9 mouse cellular contexts compared by ENCODE assay signal in the genomic region with DNA sequence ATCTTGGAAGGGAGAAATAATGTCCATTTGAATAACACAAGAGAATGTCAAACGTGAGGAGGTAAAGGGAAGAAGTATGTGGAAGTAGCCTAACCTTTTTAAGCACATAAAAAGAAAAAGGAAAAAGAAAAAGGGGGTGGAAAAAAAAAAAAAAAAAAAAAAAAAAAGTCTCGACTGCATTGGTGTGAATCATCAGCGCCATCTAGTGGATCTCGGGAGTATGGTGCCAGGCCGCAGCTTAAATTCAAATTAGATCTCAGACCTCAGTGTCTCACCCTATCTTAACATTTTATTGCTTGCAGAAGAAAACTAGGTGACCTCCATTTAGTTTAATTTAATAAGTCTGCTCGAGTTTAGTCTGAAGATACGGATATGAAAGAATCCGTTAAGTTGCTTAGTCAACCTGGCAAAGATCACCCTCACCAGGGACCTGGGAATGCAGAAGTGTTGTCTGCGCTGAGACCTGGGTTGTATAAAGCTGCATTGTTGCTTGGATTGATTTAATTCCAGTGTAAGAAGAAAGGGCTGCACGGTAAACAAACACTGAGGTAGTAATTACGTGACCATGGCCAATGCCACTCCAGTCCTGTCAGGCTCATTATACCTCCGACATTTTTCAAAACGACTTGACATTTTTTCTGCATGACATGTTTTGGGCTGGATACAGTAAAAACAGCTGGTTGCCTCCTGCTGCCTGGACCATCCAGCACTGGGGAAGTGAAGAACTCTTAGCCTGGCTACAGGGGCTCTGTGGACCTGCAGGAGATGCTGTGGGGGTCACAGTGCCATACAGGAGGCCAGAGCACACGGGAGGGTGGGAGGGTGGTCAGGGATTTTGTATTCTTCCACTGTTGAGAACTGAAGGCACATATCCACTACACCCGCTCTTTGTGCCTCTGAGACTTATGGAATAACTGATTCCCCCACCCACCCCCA.
A peak's percentile ranks its signal among the peaks of the same experiment; 100 is the strongest.
DNase-seq lines count a peak whose midpoint lies in the region; ATAC-seq and TF ChIP-seq lines count a peak whose summit lies in the region.
"Had no signal": no experiment of that assay in that cellular context is flagged by ENCODE, and none has a peak within 500 bp of the region (broad histone marks: within the 10 kb centered on the region; RNA-seq: fewer than 3 reads in every experiment).

No protein-coding gene starts in this region.

- peak; percentile 61 for DNase-seq in 3T3-L1 (ENCODE audit: low read depth, low spot score)
- peak; percentile 29 for DNase-seq in ES-E14 (ENCODE audit: low read depth, low spot score)
- DNase-seq in cerebellum, adult 9-10 months: peak; percentile 74
- DNase-seq in forebrain, postnatal 0 days: peak; percentile 86
- peak; percentile 43 for DNase-seq in liver, postnatal 0 days
- peak; percentile 86 for DNase-seq in retina, embryonic 14.5 days (ENCODE audit: low spot score)
- DNase-seq in yolk sac, embryonic 10.5 days (ENCODE audit: low spot score): no peak

- H3K9me3 ChIP-seq in ES-E14 (ENCODE audit: control insufficient read depth, insufficient read depth, low read depth, low read length): no peaks in the 10 kb centered on the region
- no peaks in the 10 kb centered on the region for H3K9me3 ChIP-seq in forebrain, postnatal 0 days (ENCODE audit: low read length)
- no peaks in the 10 kb centered on the region for H3K9me3 ChIP-seq in kidney, embryonic 15.5 days (replicated peaks)
- H3K9me3 ChIP-seq in liver, postnatal 0 days (ENCODE audit: low read length): no peaks in the 10 kb centered on the region
- H3K9me3 ChIP-seq: heart, embryonic 15.5 days had no signal

- H3K27ac ChIP-seq in ES-E14 (ENCODE audit: insufficient read depth, low read depth, low read length, poor library complexity, severe bottlenecking): no peak overlapping the region
- no peak overlapping the region for H3K27ac ChIP-seq in forebrain, postnatal 0 days (ENCODE audit: low read depth, low read length)
- no peak overlapping the region for H3K27ac ChIP-seq in kidney, embryonic 15.5 days
- H3K27ac ChIP-seq in liver, postnatal 0 days (ENCODE audit: low read depth): no peak overlapping the region
- H3K27ac ChIP-seq: heart, embryonic 15.5 days had no signal

- no peak overlapping the region for H3K9ac ChIP-seq in ES-E14 (ENCODE audit: insufficient read depth, low read depth, low read length, poor library complexity, severe bottlenecking)
- H3K9ac ChIP-seq in forebrain, postnatal 0 days: no peak overlapping the region
- H3K9ac ChIP-seq in kidney, embryonic 15.5 days: no peak overlapping the region
- H3K9ac ChIP-seq in liver, postnatal 0 days (replicated peaks): no peak overlapping the region
- H3K9ac ChIP-seq: heart, embryonic 15.5 days had no signal

- 12% methylated on average over 15 of the region's 15 CpGs for WGBS in forebrain, postnatal 0 days
- 27% methylated on average over 15 of the region's 15 CpGs for WGBS in kidney, embryonic 15.5 days
- 31% methylated on average over 15 of the region's 15 CpGs for whole genome bisulfite sequencing in liver, postnatal 0 days (ENCODE audit: insufficient replicate concordance)

- no peak for TF ChIP-seq EP300 in liver, postnatal 0 days (IDR thresholded peaks at IDR 0.05; ENCODE audit: low read depth)

- in situ Hi-C loops in ES-E14 (cut with MboI; ENCODE audit: low sequenced_read_pairs in 2 of 2, unreplicated experiment in 2 of 2): loop anchor here in 1 of 2 experiments (25.0 kb wide), 1 partner anchor 306 kb away; no protein-coding TSS in a partner anchor

- H3K27me3 ChIP-seq in forebrain, postnatal 0 days (ENCODE audit: insufficient read depth, low read length): no peaks in the 10 kb centered on the region
- 0 out of 2 replicates have a peak, but pooled peaks cover 3% of the 10 kb centered on the region for H3K27me3 ChIP-seq in kidney, embryonic 15.5 days
- H3K27me3 ChIP-seq in liver, postnatal 0 days (ENCODE audit: insufficient read depth, low read length): no peaks in the 10 kb centered on the region
- H3K27me3 ChIP-seq: heart, embryonic 15.5 days had no signal

- H3K4me2 ChIP-seq in forebrain, postnatal 0 days (ENCODE audit: low read depth): peak overlapping the region; percentile 27; the same call in 1 of the 2 replicates
- 0 out of 2 replicates have a peak overlapping the region, but pooled peaks have one; percentile 5 for H3K4me2 ChIP-seq in kidney, embryonic 15.5 days
- no peak overlapping the region for H3K4me2 ChIP-seq in liver, postnatal 0 days (ENCODE audit: low read depth, low read length)
- H3K4me2 ChIP-seq: heart, embryonic 15.5 days had no signal

- no peaks in the 10 kb centered on the region for H3K36me3 ChIP-seq in ES-E14 (ENCODE audit: control insufficient read depth, insufficient read depth, low read length, poor library complexity, severe bottlenecking)
- H3K36me3 ChIP-seq in forebrain, postnatal 0 days (ENCODE audit: insufficient read depth): no peaks in the 10 kb centered on the region
- no peaks in the 10 kb centered on the region for H3K36me3 ChIP-seq in kidney, embryonic 15.5 days
- H3K36me3 ChIP-seq in liver, postnatal 0 days (replicated peaks; ENCODE audit: insufficient read depth, low read length): no peaks in the 10 kb centered on the region
- H3K36me3 ChIP-seq: heart, embryonic 15.5 days had no signal

- no peak overlapping the region for H3K4me3 ChIP-seq in ES-E14 (ENCODE audit: insufficient read depth in 1 of 2, low read depth in 1 of 2, low read length in 2 of 2, poor library complexity in 1 of 2, severe bottlenecking in 1 of 2)
- no peak overlapping the region for H3K4me3 ChIP-seq in forebrain, postnatal 0 days (ENCODE audit: low read depth, low read length)
- H3K4me3 ChIP-seq in kidney, embryonic 15.5 days (replicated peaks): no peak overlapping the region
- H3K4me3 ChIP-seq in liver, postnatal 0 days (ENCODE audit: low read depth, low read length): no peak overlapping the region
- H3K4me3 ChIP-seq: heart, embryonic 15.5 days had no signal

- no peak for ATAC-seq in forebrain, postnatal 0 days
- ATAC-seq in kidney, embryonic 15.5 days (replicated peaks; ENCODE audit: low FRiP score): no peak
- no peak for ATAC-seq in liver, postnatal 0 days

- peak; percentile 84 for TF ChIP-seq CTCF in forebrain, postnatal 0 days (IDR thresholded peaks at IDR 0.05; ENCODE audit: low read depth)
- peak; percentile 67 for TF ChIP-seq CTCF in liver, postnatal 0 days (IDR thresholded peaks at IDR 0.05; ENCODE audit: low read depth)

- no peaks in the 10 kb centered on the region for H3K4me1 ChIP-seq in ES-E14 (ENCODE audit: control insufficient read depth in 2 of 2, insufficient read depth in 2 of 2, low read length in 2 of 2, poor library complexity in 1 of 2)
- no peaks in the 10 kb centered on the region; the same call in 1 of the 2 replicates for H3K4me1 ChIP-seq in forebrain, postnatal 0 days (ENCODE audit: insufficient read depth)
- peaks cover 13% of the 10 kb centered on the region for H3K4me1 ChIP-seq in kidney, embryonic 15.5 days
- H3K4me1 ChIP-seq in liver, postnatal 0 days (ENCODE audit: insufficient read depth): no peaks in the 10 kb centered on the region

TF ChIP-seq in ES-E14, 5 proteins besides CTCF, POLR2A, EP300 and RAD21:
- TF ChIP-seq ZNF384 (IDR thresholded peaks at IDR 0.05; ENCODE audit: low read depth, low read length) (peak; percentile 100), MAFK (IDR thresholded peaks at IDR 0.05; ENCODE audit: insufficient read depth, low read depth, low read length) (peak; percentile 33; the same call in 1 of the 2 replicates), HCFC1 (IDR thresholded peaks at IDR 0.05; ENCODE audit: borderline replicate concordance, insufficient read depth, low read length) (no peak), ZC3H11A (IDR thresholded peaks at IDR 0.05; ENCODE audit: borderline replicate concordance, low read depth, low read length) (peak; percentile 73; the same call in 1 of the 2 replicates)
TF ChIP-seq in ES-E14: peak in this region for 3.
